19 mouse cellular contexts compared by ENCODE assay signal in genomic region chr17:88770081-88770480, GRCm38 (mm10). TPM values are rescaled to one million over a fixed set of nuclear protein-coding genes. Genes with fewer than 3 reads are reported as not detected.
"Had no signal": no experiment of that assay in that cellular context is flagged by ENCODE, and none has a peak within 500 bp of the region (broad histone marks: within the 10 kb centered on the region; RNA-seq: fewer than 3 reads in every experiment).

No protein-coding gene starts in this region.

- H3K9ac ChIP-seq: liver, embryonic 15.5 days; liver, postnatal 0 days; lung, embryonic 15.5 days; midbrain, embryonic 13.5 days; neural tube, embryonic 13.5 days; stomach, embryonic 15.5 days had no signal

- H3K4me2 ChIP-seq: liver, embryonic 15.5 days; lung, embryonic 15.5 days; midbrain, embryonic 11.5 days; midbrain, embryonic 13.5 days; neural tube, embryonic 13.5 days; stomach, embryonic 15.5 days had no signal

- H3K9me3 ChIP-seq: liver, embryonic 15.5 days; lung, embryonic 15.5 days; midbrain, embryonic 13.5 days; neural tube, embryonic 13.5 days; stomach, embryonic 15.5 days had no signal

- ATAC-seq: liver, postnatal 0 days; lung, postnatal 0 days had no signal

- H3K36me3 ChIP-seq: liver, embryonic 15.5 days; lung, embryonic 15.5 days; midbrain, embryonic 13.5 days; neural tube, embryonic 13.5 days; stomach, embryonic 15.5 days had no signal

- H3K27me3 ChIP-seq: liver, embryonic 15.5 days; lung, embryonic 15.5 days; megakaryocyte, embryonic 14.5 days; neural tube, embryonic 13.5 days; stomach, embryonic 15.5 days had no signal

- H3K27ac ChIP-seq: liver, embryonic 15.5 days; lung, embryonic 15.5 days; macrophage; stomach, embryonic 15.5 days; stomach, postnatal 0 days had no signal

- H3K4me3 ChIP-seq: liver, embryonic 15.5 days; lung, embryonic 15.5 days; megakaryocyte, embryonic 14.5 days; midbrain, embryonic 13.5 days; neural tube, embryonic 13.5 days; stomach, embryonic 15.5 days had no signal

- H3K4me1 ChIP-seq: liver, embryonic 15.5 days; lung, embryonic 15.5 days; megakaryocyte, embryonic 14.5 days had no signal

- DNase-seq: liver, postnatal 0 days; lung, adult 2 months; lung, postnatal 14 days; lung, postnatal 36 days; thymus, adult 2 months; thymus, postnatal 25 days; thymus, postnatal 4 days had no signal

RNA-seq across cellular contexts. Expression of gene Lhcgr, which starts 21.7 kb away (rescaled TPM):
- total RNA-seq: monocyte, adult 5-6 weeks; neutrophil, adult 5-6 weeks had no signal
- polyA plus RNA-seq: liver, embryonic 15.5 days; liver, postnatal 0 days; macrophage; stomach, embryonic 15.5 days; stomach, postnatal 0 days had no signal
